Comparison of ENCODE assay signal across 36 mouse cellular contexts in the genomic region with DNA sequence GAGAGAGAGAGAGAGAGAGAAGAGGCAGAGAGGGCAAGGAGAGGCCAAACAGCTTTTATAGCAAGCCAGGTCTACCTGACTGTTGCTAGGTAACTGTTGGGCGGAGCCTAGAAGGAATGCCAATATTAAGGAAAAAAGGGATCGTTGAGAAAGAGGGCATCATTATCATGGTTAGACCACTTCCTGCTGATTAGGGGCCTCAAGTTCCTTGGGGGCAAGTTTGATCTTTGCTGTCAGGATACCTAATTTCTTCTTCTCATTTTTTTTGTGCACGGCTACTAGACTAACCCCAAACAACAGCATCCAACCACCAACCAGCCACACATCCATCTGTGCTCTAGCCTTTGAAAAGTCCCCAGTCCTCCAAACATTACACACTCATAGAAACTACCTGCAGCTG. TPM values are rescaled to one million over a fixed set of nuclear protein-coding genes. Genes with fewer than 3 reads are reported as not detected.
DNase-seq lines count a peak whose midpoint lies in the region; ATAC-seq and TF ChIP-seq lines count a peak whose summit lies in the region.
"Had no signal": no experiment of that assay in that cellular context is flagged by ENCODE, and none has a peak within 500 bp of the region (broad histone marks: within the 10 kb centered on the region; RNA-seq: fewer than 3 reads in every experiment).

No protein-coding gene starts in this region.

- 58% methylated on average over 3 of the region's 3 CpGs for WGBS in liver, embryonic 11.5 days

- H3K4me1 ChIP-seq in liver, embryonic 11.5 days (replicated peaks; ENCODE audit: control insufficient read depth, insufficient read depth, low read length) = peaks cover 21% of the 10 kb centered on the region
- H3K4me1 ChIP-seq in E14TG2a.4 (replicated peaks; ENCODE audit: low read depth, low read length) = peaks cover 69% of the 10 kb centered on the region

- no peak for ATAC-seq in liver, embryonic 11.5 days (replicated peaks; ENCODE audit: low FRiP score)
- peak; percentile 10 for ATAC-seq in granulocyte monocyte progenitor cell, adult 5-6 weeks (replicated peaks; ENCODE audit: poor library complexity, severe bottlenecking)
- no peak for ATAC-seq in frontal cortex, adult (ENCODE audit: low TSS enrichment)
- ATAC-seq: forebrain, embryonic 16.5 days; hindbrain, embryonic 16.5 days; intestine, embryonic 15.5 days had no signal

- H3K36me3 ChIP-seq in liver, embryonic 11.5 days (ENCODE audit: control insufficient read depth, insufficient read depth, low read length) = 0 out of 2 replicates have a peak, but pooled peaks cover 6% of the 10 kb centered on the region
- peaks cover 28% of the 10 kb centered on the region for H3K36me3 ChIP-seq in E14TG2a.4 (ENCODE audit: insufficient read depth, low read length)
- H3K36me3 ChIP-seq: intestine, embryonic 15.5 days; neural tube, embryonic 13.5 days had no signal

- H3K4me3 ChIP-seq in liver, embryonic 11.5 days (ENCODE audit: low read depth, low read length) = no peak overlapping the region
- 0 out of 2 replicates have a peak overlapping the region, but pooled peaks have one; percentile 40 for H3K4me3 ChIP-seq in E14TG2a.4 (replicated peaks; ENCODE audit: low read length)
- H3K4me3 ChIP-seq: embryonic facial prominence, embryonic 13.5 days; forebrain, embryonic 10.5 days; heart, embryonic 13.5 days; hindbrain, embryonic 10.5 days; intestine, embryonic 15.5 days; myocyte; neural tube, embryonic 13.5 days had no signal

- no peak for TF ChIP-seq CTCF in E14TG2a.4 (conservative IDR thresholded peaks at IDR 0.05; ENCODE audit: low read length)

- DNase-seq in liver, embryonic 11.5 days (ENCODE audit: low spot score) = no peak
- DNase-seq in liver (no peak), R1 (ENCODE audit: low read depth, low spot score) (peak; percentile 43)
- no peak for DNase-seq in embryo, embryonic 9.5 days (ENCODE audit: extremely low spot score)
- no peak for DNase-seq in cerebellum, adult 8-10 months
- DNase-seq: adrenal gland, adult 8-10 months; cerebellum, adult 18-20 months; cerebellum, postnatal 14 days; heart, postnatal 10 days; kidney, adult 8-10 months; kidney, postnatal 4 days; layer of hippocampus, postnatal 36 days; lung, embryonic 14.5 days; lung, postnatal 14 days; right cerebral cortex, postnatal 4 days; thymus, adult 18-20 months; thymus, postnatal 4 days had no signal

- no peak overlapping the region for H3K27ac ChIP-seq in liver, embryonic 11.5 days (ENCODE audit: low read depth, low read length)
- H3K27ac ChIP-seq: embryonic facial prominence, embryonic 13.5 days; forebrain, embryonic 10.5 days; heart, embryonic 13.5 days; hindbrain, embryonic 10.5 days; intestine, embryonic 15.5 days; kidney, postnatal 0 days; liver, embryonic 14.5 days; neural tube, embryonic 13.5 days; stomach, postnatal 0 days had no signal

- H3K9ac ChIP-seq in liver, embryonic 11.5 days (ENCODE audit: low read depth, low read length) = no peak overlapping the region
- H3K9ac ChIP-seq: embryonic facial prominence, embryonic 13.5 days; heart, embryonic 13.5 days; intestine, embryonic 15.5 days; liver, embryonic 14.5 days; lung, embryonic 14.5 days; neural tube, embryonic 13.5 days had no signal

- H3K9me3 ChIP-seq in liver, embryonic 11.5 days (ENCODE audit: control insufficient read depth, low read length) = no peaks in the 10 kb centered on the region
- no peaks in the 10 kb centered on the region for H3K9me3 ChIP-seq in E14TG2a.4 (ENCODE audit: low read length)
- H3K9me3 ChIP-seq: embryonic facial prominence, embryonic 13.5 days; forebrain, embryonic 10.5 days; heart, embryonic 13.5 days; hindbrain, embryonic 10.5 days; intestine, embryonic 15.5 days; neural tube, embryonic 13.5 days had no signal

- no peaks in the 10 kb centered on the region for H3K27me3 ChIP-seq in liver, embryonic 11.5 days (replicated peaks; ENCODE audit: control insufficient read depth, insufficient read depth, low read length)
- no peaks in the 10 kb centered on the region for H3K27me3 ChIP-seq in E14TG2a.4 (ENCODE audit: insufficient read depth, low read length)
- H3K27me3 ChIP-seq: embryonic facial prominence, embryonic 13.5 days; heart, embryonic 13.5 days; intestine, embryonic 15.5 days; neural tube, embryonic 13.5 days had no signal

- H3K4me2 ChIP-seq in liver, embryonic 11.5 days = peak overlapping the region; percentile 41; the same call in 1 of the 2 replicates
- H3K4me2 ChIP-seq: embryonic facial prominence, embryonic 13.5 days; heart, embryonic 13.5 days; intestine, embryonic 15.5 days; lung, embryonic 14.5 days; midbrain, embryonic 11.5 days; neural tube, embryonic 13.5 days had no signal

RNA-seq across cellular contexts. Expression of gene Bri3bp, which starts 2.5 kb away (rescaled TPM):
- polyA plus RNA-seq in liver, embryonic 11.5 days (2014; fragmentation: Nextera tagmentation; extraction: Ambion mirVana) = 63.6 and 67.9 TPM in 2 replicates
- 43.5 and 68.5 TPM in 2 replicates for total RNA-seq in granulocyte monocyte progenitor cell, adult 5-6 weeks (2014; fragmentation: Nextera tagmentation)
- 24.4 and 25.4 TPM in 2 replicates for total RNA-seq in granulocyte monocyte progenitor cell, adult 5-6 weeks (2017)

RNA-seq across cellular contexts. Expression of gene Dhx37, which starts 10.0 kb away (rescaled TPM):
- 18.5 and 19.4 TPM in 2 replicates for polyA plus RNA-seq in liver, embryonic 11.5 days (2014; fragmentation: Nextera tagmentation; extraction: Ambion mirVana)
- total RNA-seq in granulocyte monocyte progenitor cell, adult 5-6 weeks (2014; fragmentation: Nextera tagmentation) = 16.8 and 25.8 TPM in 2 replicates
- 53.0 and 56.7 TPM in 2 replicates for total RNA-seq in granulocyte monocyte progenitor cell, adult 5-6 weeks (2017)

RNA-seq across cellular contexts. Expression of gene Aacs, which starts 31.7 kb away (rescaled TPM):
- polyA plus RNA-seq in liver, embryonic 11.5 days (2014; fragmentation: Nextera tagmentation; extraction: Ambion mirVana) = 29.3 and 29.7 TPM in 2 replicates
- total RNA-seq in granulocyte monocyte progenitor cell, adult 5-6 weeks (2014; fragmentation: Nextera tagmentation) = 10.3 and 15.1 TPM in 2 replicates
- total RNA-seq in granulocyte monocyte progenitor cell, adult 5-6 weeks (2017) = 11.7 and 12.2 TPM in 2 replicates

RNA-seq across cellular contexts. Expression of gene Ubc, which starts 53.9 kb away (rescaled TPM):
- 772 and 827 TPM in 2 replicates for polyA plus RNA-seq in liver, embryonic 11.5 days (2014; fragmentation: Nextera tagmentation; extraction: Ambion mirVana)
- total RNA-seq in granulocyte monocyte progenitor cell, adult 5-6 weeks (2014; fragmentation: Nextera tagmentation) = 126 and 139 TPM in 2 replicates
- total RNA-seq in granulocyte monocyte progenitor cell, adult 5-6 weeks (2017) = 236 and 280 TPM in 2 replicates

RNA-seq across cellular contexts. Expression of gene Gm10382, which starts 54.8 kb away (rescaled TPM):
- polyA plus RNA-seq in liver, embryonic 11.5 days (2014; fragmentation: Nextera tagmentation; extraction: Ambion mirVana) = 0.18 and 0.34 TPM in 2 replicates
- total RNA-seq in granulocyte monocyte progenitor cell, adult 5-6 weeks (2014; fragmentation: Nextera tagmentation) = 0.96 TPM in 1 of 2 replicates, not detected in the other
- total RNA-seq in granulocyte monocyte progenitor cell, adult 5-6 weeks (2017) = 0.26 TPM in 1 of 2 replicates, not detected in the other
- total RNA-seq: gastrocnemius, postnatal 4 days; heart, adult 8-10 months; heart, postnatal 10 days; layer of hippocampus, postnatal 36 days; midbrain, postnatal 0 days had no signal
